Mouse (Mus musculus): Measurements from ENCODE around the gene Rtn4. TPM values are rescaled to one million over a fixed set of nuclear protein-coding genes. Genes with fewer than 3 reads are reported as not detected.

The Rtn4 gene
- polyA plus RNA-seq, 1 experiment = 48.0 TPM

- TF ChIP-seq POLR2A (IDR thresholded peaks at IDR 0.05; ENCODE audit: low read depth, low read length) = no peak
- TF ChIP-seq CTCF (IDR thresholded peaks at IDR 0.05; ENCODE audit: extremely low read depth, insufficient read length, insufficient replicate concordance, low read depth, low read length) = no peak
- Histone ChIP-seq H3K36me3 (ENCODE audit: control insufficient read depth, insufficient read depth, low read length) (no peaks in the 10 kb centered on the region), H3K4me3 (ENCODE audit: low read depth, low read length) (no peak overlapping the region), H3K4me1 (ENCODE audit: control insufficient read depth, insufficient read depth, insufficient read length, low read length) (no peaks in the 10 kb centered on the region), H3K27me3 (ENCODE audit: control insufficient read depth, insufficient read depth, low read length) (no peaks in the 10 kb centered on the region), H3K27ac (ENCODE audit: insufficient read depth, low read depth, low read length) (no peak overlapping the region)
- 40% methylated on average over 1 of the region's 1 CpGs for WGBS
Measured at GRCm38 (mm10) chr11:29762768-29763167, 70.0 kb downstream of the Rtn4 start.

GRCm38 (mm10) chr11:29765063-29765462 is 72.3 kb downstream of the Rtn4 start:
- Histone ChIP-seq H3K36me3 (ENCODE audit: control insufficient read depth, insufficient read depth, low read length) (no peaks in the 10 kb centered on the region), H3K4me3 (ENCODE audit: low read depth, low read length) (no peak overlapping the region), H3K4me1 (ENCODE audit: control insufficient read depth, insufficient read depth, insufficient read length, low read length) (no peaks in the 10 kb centered on the region), H3K27ac (ENCODE audit: insufficient read depth, low read depth, low read length) (no peak overlapping the region), H3K27me3 (ENCODE audit: control insufficient read depth, insufficient read depth, low read length) (no peaks in the 10 kb centered on the region)
- TF ChIP-seq POLR2A (IDR thresholded peaks at IDR 0.05; ENCODE audit: low read depth, low read length) = no peak
- no peak for TF ChIP-seq CTCF (IDR thresholded peaks at IDR 0.05; ENCODE audit: extremely low read depth, insufficient read length, insufficient replicate concordance, low read depth, low read length)
- WGBS = 80% methylated on average over 4 of the region's 4 CpGs

GRCm38 (mm10) chr11:29766313-29766982 is 73.7 kb downstream of the Rtn4 start:
- TF ChIP-seq CTCF (IDR thresholded peaks at IDR 0.05; ENCODE audit: extremely low read depth, insufficient read length, insufficient replicate concordance, low read depth, low read length) = no peak
- TF ChIP-seq POLR2A (IDR thresholded peaks at IDR 0.05; ENCODE audit: low read depth, low read length) = no peak
- 81% methylated on average over 11 of the region's 11 CpGs for WGBS
- Histone ChIP-seq H3K27ac (ENCODE audit: insufficient read depth, low read depth, low read length) (no peak overlapping the region), H3K4me1 (ENCODE audit: control insufficient read depth, insufficient read depth, insufficient read length, low read length) (no peaks in the 10 kb centered on the region), H3K27me3 (ENCODE audit: control insufficient read depth, insufficient read depth, low read length) (no peaks in the 10 kb centered on the region), H3K4me3 (ENCODE audit: low read depth, low read length) (no peak overlapping the region), H3K36me3 (ENCODE audit: control insufficient read depth, insufficient read depth, low read length) (no peaks in the 10 kb centered on the region)

- TF ChIP-seq POLR2A (IDR thresholded peaks at IDR 0.05; ENCODE audit: low read depth, low read length) (no peak), CTCF (IDR thresholded peaks at IDR 0.05; ENCODE audit: extremely low read depth, insufficient read length, insufficient replicate concordance, low read depth, low read length) (no peak)
- Histone ChIP-seq H3K36me3 (ENCODE audit: control insufficient read depth, insufficient read depth, low read length) (no peaks in the 10 kb centered on the region), H3K27ac (ENCODE audit: insufficient read depth, low read depth, low read length) (no peak overlapping the region), H3K4me1 (ENCODE audit: control insufficient read depth, insufficient read depth, insufficient read length, low read length) (no peaks in the 10 kb centered on the region), H3K4me3 (ENCODE audit: low read depth, low read length) (no peak overlapping the region), H3K27me3 (ENCODE audit: control insufficient read depth, insufficient read depth, low read length) (no peaks in the 10 kb centered on the region)
Measured at GRCm38 (mm10) chr11:29768523-29768922, 75.8 kb downstream of the Rtn4 start.

- no peaks in the 10 kb centered on the region for H3K4me1 ChIP-seq (ENCODE audit: control insufficient read depth, insufficient read depth, insufficient read length, low read length)
- no peak overlapping the region for H3K27ac ChIP-seq (ENCODE audit: insufficient read depth, low read depth, low read length)
- 71% methylated on average over 3 of the region's 3 CpGs for WGBS
- TF ChIP-seq CTCF (IDR thresholded peaks at IDR 0.05; ENCODE audit: extremely low read depth, insufficient read length, insufficient replicate concordance, low read depth, low read length) (no peak), POLR2A (IDR thresholded peaks at IDR 0.05; ENCODE audit: low read depth, low read length) (no peak)
- H3K27me3 ChIP-seq (ENCODE audit: control insufficient read depth, insufficient read depth, low read length) = no peaks in the 10 kb centered on the region
- no peak overlapping the region for H3K4me3 ChIP-seq (ENCODE audit: low read depth, low read length)
- H3K36me3 ChIP-seq (ENCODE audit: control insufficient read depth, insufficient read depth, low read length) = no peaks in the 10 kb centered on the region
Measured at GRCm38 (mm10) chr11:29770666-29771400, 78.1 kb downstream of the Rtn4 start.

DNA sequence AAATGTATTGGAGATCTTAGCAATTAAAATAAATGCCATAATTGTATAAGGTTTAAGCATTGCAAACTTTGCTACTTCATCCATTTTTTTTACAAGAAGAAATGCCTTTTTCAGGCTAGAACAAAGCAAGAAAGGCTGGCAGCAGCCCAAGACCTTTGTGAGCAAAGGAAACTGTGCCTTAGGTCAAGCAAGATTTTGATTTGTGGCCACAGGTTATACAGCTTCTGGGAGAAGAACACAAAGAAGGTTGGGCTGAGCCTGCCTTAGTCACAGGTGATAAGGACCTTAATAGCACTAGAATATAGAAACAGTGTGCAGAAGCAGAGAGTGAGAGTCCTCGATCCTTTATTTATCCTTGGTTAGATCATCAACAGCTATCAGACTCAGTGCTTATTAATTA is 79.5 kb downstream of the Rtn4 start:
- H3K27ac ChIP-seq (ENCODE audit: insufficient read depth, low read depth, low read length) = no peak overlapping the region
- 23% methylated on average over 1 of the region's 1 CpGs for WGBS
- no peaks in the 10 kb centered on the region for H3K27me3 ChIP-seq (ENCODE audit: control insufficient read depth, insufficient read depth, low read length)
- no peak overlapping the region for H3K4me3 ChIP-seq (ENCODE audit: low read depth, low read length)
- H3K36me3 ChIP-seq (ENCODE audit: control insufficient read depth, insufficient read depth, low read length) = no peaks in the 10 kb centered on the region
- TF ChIP-seq POLR2A (IDR thresholded peaks at IDR 0.05; ENCODE audit: low read depth, low read length) (no peak), CTCF (IDR thresholded peaks at IDR 0.05; ENCODE audit: extremely low read depth, insufficient read length, insufficient replicate concordance, low read depth, low read length) (no peak)
- H3K4me1 ChIP-seq (ENCODE audit: control insufficient read depth, insufficient read depth, insufficient read length, low read length) = no peaks in the 10 kb centered on the region

- no peak for TF ChIP-seq POLR2A (IDR thresholded peaks at IDR 0.05; ENCODE audit: low read depth, low read length)
- no peak for TF ChIP-seq CTCF (IDR thresholded peaks at IDR 0.05; ENCODE audit: extremely low read depth, insufficient read length, insufficient replicate concordance, low read depth, low read length)
- Histone ChIP-seq H3K27ac (ENCODE audit: insufficient read depth, low read depth, low read length) (no peak overlapping the region), H3K4me1 (ENCODE audit: control insufficient read depth, insufficient read depth, insufficient read length, low read length) (no peaks in the 10 kb centered on the region), H3K36me3 (ENCODE audit: control insufficient read depth, insufficient read depth, low read length) (no peaks in the 10 kb centered on the region), H3K4me3 (ENCODE audit: low read depth, low read length) (no peak overlapping the region), H3K27me3 (ENCODE audit: control insufficient read depth, insufficient read depth, low read length) (no peaks in the 10 kb centered on the region)
- WGBS = 65% methylated on average over 2 of the region's 2 CpGs
Measured at GRCm38 (mm10) chr11:29774296-29774695, 81.5 kb downstream of the Rtn4 start.

Measured in small intestine, adult 2 months (tissue).